Mouse (Mus musculus) midbrain, embryonic 11.5 days (tissue): ENCODE measurements around the gene Lhfpl2. TPM values are rescaled to one million over a fixed set of nuclear protein-coding genes. Genes with fewer than 3 reads are reported as not detected.
A peak's percentile ranks its signal among the peaks of the same experiment; 100 is the strongest.

Experiments used
- ATAC-seq: fragments of 200-750 bp; cut with Nextera tagmentation; 2 replicates; pipeline ENCODE4 v1.8.0; 2017; ENCODE audit warnings: moderate TSS enrichment, moderate library complexity; ENCODE audit not compliant: low FRiP score
- DNase-seq: peaks from one replicate; pipeline ENCODE4 v3.0.0; 2015; ENCODE audit warnings: low spot score; ENCODE audit errors: missing footprints
- H3K27ac ChIP-seq: fragments of 300-500 bp; sonication (generic); 2 replicates; pipeline ENCODE4 v1.5.1; 2014; ENCODE audit warnings: low read depth, low read length
- H3K27me3 ChIP-seq: fragments of 300-500 bp; sonication (generic); 2 replicates; pipeline ENCODE4 v1.6.1; 2014; ENCODE audit warnings: mild to moderate bottlenecking, low read length, moderate library complexity, mixed read lengths; ENCODE audit not compliant: control insufficient read depth, insufficient read depth
- H3K36me3 ChIP-seq: fragments of 300-500 bp; sonication (generic); 2 replicates; pipeline ENCODE4 v1.6.1; 2014; ENCODE audit warnings: mild to moderate bottlenecking, low read length, moderate library complexity, mixed read lengths; ENCODE audit not compliant: control insufficient read depth, insufficient read depth
- H3K4me1 ChIP-seq: fragments of 300-500 bp; sonication (generic); 2 replicates; pipeline ENCODE4 v1.6.1; 2014; ENCODE audit warnings: low read length; ENCODE audit not compliant: control insufficient read depth, insufficient read depth
- H3K4me2 ChIP-seq: fragments of 300-500 bp; sonication (generic); 2 replicates; pipeline ENCODE4 v1.6.1; 2014; ENCODE audit warnings: mild to moderate bottlenecking, moderate library complexity
- H3K4me3 ChIP-seq: fragments of 300-500 bp; sonication (generic); 2 replicates; pipeline ENCODE4 v1.5.1; 2014; ENCODE audit warnings: low read depth, low read length
- H3K9ac ChIP-seq: fragments of 300-500 bp; sonication (generic); 2 replicates; pipeline ENCODE4 v1.6.1; 2014; ENCODE audit warnings: low read length
- H3K9me3 ChIP-seq: fragments of 300-500 bp; sonication (generic); 2 replicates; pipeline ENCODE4 v1.6.1; 2016; ENCODE audit warnings: low read length; ENCODE audit not compliant: control insufficient read depth
- WGBS: fragments of 180-500 bp; shearing (Covaris S2); extraction: QIAGEN DNeasy Blood & Tissue Kit; methylation state at CpG from one replicate; pipeline ENCODE4 v1.1.7; 2014; 5-methylcytosine and 5-hydroxymethylcytosine counted together
- polyA plus RNA-seq: library from polyadenylated mRNA; unstranded; fragments of >200 nt; fragmentation: Nextera tagmentation; extraction: Ambion mirVana; gene quantifications from 2 replicates; pipeline ENCODE4 v1.2.1, GENCODE M21; 2014

Gene Lhfpl2
- polyA plus RNA-seq, 1 experiment from 2014 or later = 17.0 TPM

DNA sequence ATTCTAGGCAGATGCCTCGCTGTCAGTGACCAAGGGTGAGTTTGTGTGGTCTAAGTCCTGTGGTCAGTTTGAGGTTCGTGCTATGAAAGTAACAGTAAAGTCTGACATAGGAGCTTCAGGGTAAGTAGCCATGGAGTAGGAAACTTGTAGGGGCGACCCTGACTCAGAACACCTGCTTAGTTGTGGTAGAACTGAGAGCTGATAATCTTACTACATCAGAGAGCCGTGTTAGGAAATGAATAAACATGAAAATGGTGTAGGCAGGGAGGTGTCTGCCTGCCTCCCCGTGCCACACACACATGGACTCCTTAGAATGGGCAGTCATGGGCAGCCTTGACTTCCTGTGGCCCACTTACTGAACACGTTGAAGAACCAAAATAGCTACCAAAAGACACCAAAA lies 96.1 kb downstream of the Lhfpl2 start:
- no peaks in the 10 kb centered on the region for H3K36me3 ChIP-seq
- no peak for DNase-seq
- ATAC-seq = no peak
- H3K27ac ChIP-seq = no peak overlapping the region
- no peaks in the 10 kb centered on the region for H3K9me3 ChIP-seq
- H3K4me2 ChIP-seq = no peak overlapping the region
- 88% methylated on average over 6 of the region's 6 CpGs for WGBS
- H3K4me3 ChIP-seq = no peak overlapping the region
- H3K4me1 ChIP-seq = peaks cover 7% of the 10 kb centered on the region; the same call in 1 of the 2 replicates
- no peak overlapping the region for H3K9ac ChIP-seq
- no peaks in the 10 kb centered on the region for H3K27me3 ChIP-seq

DNA sequence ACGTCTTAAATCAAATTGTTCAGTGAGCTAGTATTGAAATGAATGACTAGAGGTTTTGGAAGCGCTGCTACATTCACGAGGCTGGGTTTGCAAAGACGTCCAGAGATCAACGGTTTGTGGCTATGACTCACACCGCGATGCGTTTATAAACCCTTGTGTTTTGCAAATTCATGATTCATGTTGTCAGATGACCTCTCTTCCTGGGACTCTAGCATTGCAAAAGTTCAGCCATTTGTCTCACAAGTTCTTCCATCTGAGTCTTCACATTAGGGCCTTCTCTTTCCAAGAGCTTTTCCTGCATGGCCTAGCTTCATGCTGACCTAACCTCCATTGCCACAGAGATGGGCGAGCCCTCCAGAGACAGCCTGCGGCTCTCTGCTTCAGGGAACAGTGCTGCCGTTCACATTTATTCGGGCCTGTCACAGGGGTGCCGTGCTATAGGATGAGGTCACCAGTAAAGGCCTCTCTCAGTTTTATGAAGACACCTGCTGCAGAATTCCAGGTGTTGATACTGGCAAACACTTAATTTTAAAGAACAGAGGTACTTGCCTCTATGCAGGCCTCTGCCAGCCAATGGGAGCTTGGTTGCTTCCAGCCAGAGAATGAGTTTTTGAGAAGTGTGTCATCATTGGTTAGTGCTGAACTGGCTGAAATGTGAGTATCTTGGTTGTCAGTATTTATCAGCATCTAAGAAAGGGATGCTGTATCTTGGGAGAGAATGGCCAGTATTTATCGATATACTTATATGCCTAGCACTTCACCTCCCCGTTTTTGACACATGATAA lies 97.1 kb downstream of the Lhfpl2 start:
- WGBS = 89% methylated on average over 15 of the region's 15 CpGs
- Histone ChIP-seq H3K27ac (no peak overlapping the region), H3K9ac (no peak overlapping the region), H3K27me3 (no peaks in the 10 kb centered on the region), H3K4me2 (no peak overlapping the region), H3K4me1 (peaks cover 9% of the 10 kb centered on the region; the same call in 1 of the 2 replicates), H3K9me3 (no peaks in the 10 kb centered on the region), H3K36me3 (no peaks in the 10 kb centered on the region), H3K4me3 (no peak overlapping the region)
- DNase-seq = no peak
- ATAC-seq = no peak

DNA sequence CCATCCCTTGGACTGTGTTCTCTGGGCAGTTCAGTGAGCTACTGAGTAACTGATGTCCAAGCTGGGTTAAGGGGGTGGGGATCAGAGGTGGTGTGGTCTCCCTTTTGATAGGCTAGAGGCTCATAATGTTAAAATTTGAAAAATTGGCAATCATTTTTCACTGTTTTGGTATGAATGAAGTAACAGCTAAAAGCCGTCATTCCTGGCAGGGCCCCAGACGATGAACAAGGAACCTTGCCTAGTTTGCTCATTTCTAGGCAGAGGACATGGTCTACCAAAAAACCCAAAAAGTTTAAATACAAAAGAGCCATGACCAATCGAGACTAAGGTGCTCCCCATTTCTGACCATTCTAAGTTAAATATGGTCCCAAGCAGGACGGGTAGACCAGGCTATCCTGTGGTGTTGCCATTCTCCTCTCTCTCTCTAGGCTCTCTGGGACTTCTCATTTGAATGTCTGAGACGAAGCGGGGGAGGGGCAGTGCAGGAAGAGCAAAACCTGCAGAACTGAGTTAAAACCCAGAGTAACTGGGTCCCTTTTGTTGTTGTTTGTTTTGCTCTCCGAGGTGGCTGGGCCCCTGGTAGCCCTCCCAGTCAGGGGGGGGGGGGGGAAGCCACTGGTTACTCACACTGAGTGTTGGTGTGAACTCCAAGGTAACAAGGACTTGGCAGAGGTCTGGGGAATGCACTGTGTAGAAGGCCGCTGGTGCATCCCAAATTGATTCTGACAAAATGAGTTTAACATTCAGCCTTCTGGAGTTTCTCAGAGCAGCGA lies 98.2 kb downstream of the Lhfpl2 start:
- Histone ChIP-seq H3K4me3 (no peak overlapping the region), H3K4me1 (peaks cover 9% of the 10 kb centered on the region; the same call in 1 of the 2 replicates), H3K9ac (no peak overlapping the region), H3K27me3 (no peaks in the 10 kb centered on the region), H3K4me2 (no peak overlapping the region), H3K27ac (no peak overlapping the region), H3K36me3 (no peaks in the 10 kb centered on the region), H3K9me3 (no peaks in the 10 kb centered on the region)
- ATAC-seq = no peak
- WGBS = 48% methylated on average over 9 of the region's 9 CpGs
- DNase-seq = no peak

DNA sequence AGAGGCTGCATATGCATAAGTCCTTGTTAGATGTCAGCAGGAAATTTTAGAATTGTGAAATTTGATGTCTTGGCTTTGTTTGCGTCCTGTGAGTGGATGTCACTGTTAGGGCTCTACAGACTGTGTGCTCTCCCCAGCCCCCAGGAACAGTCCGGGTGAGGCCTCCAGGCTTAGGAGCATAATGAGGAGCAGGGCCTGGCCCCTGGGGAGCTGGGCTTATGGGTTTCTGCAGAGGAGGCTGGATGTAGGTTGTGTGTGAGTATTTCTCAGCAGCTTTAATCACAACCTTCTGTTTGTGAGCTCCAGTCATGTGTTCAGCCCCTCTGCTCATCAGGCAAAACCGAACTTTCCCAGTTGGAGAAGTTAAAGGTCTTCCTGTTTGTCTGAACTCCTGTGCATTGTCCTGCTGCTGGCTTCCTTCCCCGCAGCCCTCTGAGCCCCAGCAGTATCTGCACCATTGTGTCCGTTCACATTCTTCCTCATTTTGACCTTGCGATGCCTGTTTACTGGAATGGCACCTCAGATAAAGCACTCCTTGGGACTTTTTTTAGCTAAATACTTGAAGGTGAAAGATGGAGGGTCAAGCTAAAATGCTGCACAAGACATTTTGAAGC lies 101.4 kb downstream of the Lhfpl2 start:
- no peaks in the 10 kb centered on the region for H3K9me3 ChIP-seq
- H3K9ac ChIP-seq = no peak overlapping the region
- peaks cover 6% of the 10 kb centered on the region; the same call in 1 of the 2 replicates for H3K4me1 ChIP-seq
- H3K36me3 ChIP-seq = no peaks in the 10 kb centered on the region
- no peaks in the 10 kb centered on the region for H3K27me3 ChIP-seq
- no peak overlapping the region for H3K4me2 ChIP-seq
- WGBS = 45% methylated on average over 6 of the region's 6 CpGs
- DNase-seq (no peak), ATAC-seq (no peak)
- H3K4me3 ChIP-seq = no peak overlapping the region
- H3K27ac ChIP-seq = no peak overlapping the region

DNA sequence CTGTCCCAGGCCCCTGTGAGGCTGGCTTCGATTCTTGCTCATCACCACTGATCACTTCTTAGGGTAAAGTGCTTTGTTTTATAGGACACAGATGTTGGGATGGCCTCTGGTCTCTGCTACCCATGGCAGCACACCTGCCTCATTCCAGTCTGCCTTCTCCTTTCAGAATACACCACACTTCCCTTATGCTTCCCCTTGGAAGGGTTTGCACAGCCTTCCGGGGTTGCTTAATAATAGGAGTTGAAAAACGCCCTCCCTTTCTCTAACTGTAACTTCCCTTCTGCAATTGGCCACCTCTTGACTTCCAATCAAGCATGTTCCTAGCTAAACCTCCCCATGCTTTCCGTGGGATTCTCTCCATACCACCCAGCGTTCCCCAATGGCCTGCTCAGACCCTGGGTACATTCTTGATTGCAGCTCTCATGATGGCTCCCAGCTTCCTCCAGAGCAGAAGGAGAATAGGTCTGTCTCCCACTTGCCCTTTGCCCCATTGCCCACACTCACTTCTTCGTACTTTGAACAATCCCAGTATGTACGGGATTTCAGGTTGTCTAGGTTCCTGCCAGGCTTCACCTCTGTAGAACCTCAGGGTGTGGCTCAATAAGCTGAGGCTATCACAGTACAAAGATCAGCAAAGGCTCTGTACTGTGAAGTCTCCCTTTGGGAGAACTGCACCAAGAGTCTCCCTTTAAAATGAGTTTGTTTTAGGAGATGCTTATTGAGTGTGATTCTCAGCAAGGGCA lies 102.1 kb downstream of the Lhfpl2 start:
- Histone ChIP-seq H3K9me3 (no peaks in the 10 kb centered on the region), H3K4me3 (no peak overlapping the region), H3K27me3 (no peaks in the 10 kb centered on the region), H3K27ac (no peak overlapping the region), H3K9ac (no peak overlapping the region), H3K4me2 (no peak overlapping the region), H3K36me3 (no peaks in the 10 kb centered on the region), H3K4me1 (peaks cover 6% of the 10 kb centered on the region; the same call in 1 of the 2 replicates)
- no peak for ATAC-seq
- WGBS = 85% methylated on average over 7 of the region's 7 CpGs
- no peak for DNase-seq

DNA sequence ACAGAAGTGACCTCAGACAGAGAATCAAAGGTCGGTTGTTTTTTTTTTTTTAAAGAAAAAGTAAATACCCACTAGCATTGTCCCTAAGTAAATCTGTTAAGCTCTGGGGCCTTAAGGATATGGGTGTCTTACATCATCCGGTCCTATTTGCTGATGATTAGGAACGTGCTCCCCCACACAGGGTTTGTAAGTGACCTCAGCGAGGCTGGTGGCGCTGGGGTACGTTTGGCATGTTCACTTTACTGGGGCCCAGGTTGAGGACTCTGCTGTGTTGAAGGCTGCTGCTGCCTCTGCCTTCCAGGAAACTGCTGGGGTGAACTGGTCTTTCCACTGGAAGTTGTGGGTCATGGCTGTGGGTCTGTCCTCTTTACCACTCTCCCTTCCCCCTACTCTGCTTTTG lies 106.9 kb downstream of the Lhfpl2 start:
- 80% methylated on average over 6 of the region's 6 CpGs for WGBS
- ATAC-seq = no peak

DNA sequence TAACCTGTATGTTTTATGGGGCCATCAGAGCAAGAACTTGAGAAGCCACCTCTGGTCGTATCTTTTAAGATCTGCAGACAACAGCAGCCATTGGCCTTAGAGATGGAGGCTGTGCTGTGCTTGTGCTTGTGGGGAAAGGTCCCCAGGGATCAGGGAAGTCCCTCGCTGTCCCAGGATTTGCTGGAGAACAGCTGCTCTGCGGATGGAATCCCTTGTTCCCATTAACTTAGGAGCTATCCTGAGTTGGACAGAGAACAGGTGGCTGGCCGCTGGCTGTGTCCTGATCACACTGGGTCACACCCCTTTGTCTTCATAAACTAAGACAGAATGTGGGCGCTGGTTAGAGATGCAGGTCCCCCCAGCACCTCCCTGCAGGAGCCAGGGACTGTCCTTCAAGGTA lies 110.7 kb downstream of the Lhfpl2 start:
- DNase-seq (no peak), ATAC-seq (no peak)
- Histone ChIP-seq H3K27ac (no peak overlapping the region), H3K4me2 (no peak overlapping the region), H3K4me3 (no peak overlapping the region), H3K4me1 (0 out of 2 replicates have a peak, but pooled peaks cover 2% of the 10 kb centered on the region), H3K36me3 (no peaks in the 10 kb centered on the region), H3K9me3 (no peaks in the 10 kb centered on the region), H3K9ac (no peak overlapping the region), H3K27me3 (peaks cover 4% of the 10 kb centered on the region)
- WGBS = 81% methylated on average over 5 of the region's 5 CpGs

More for the DNA sequence above, 106.9 kb downstream of the Lhfpl2 start:
- Histone ChIP-seq H3K4me2 (no peak overlapping the region), H3K27ac (no peak overlapping the region), H3K9me3 (no peaks in the 10 kb centered on the region), H3K9ac (no peak overlapping the region), H3K27me3 (no peaks in the 10 kb centered on the region; the same call in 1 of the 2 replicates), H3K4me3 (no peak overlapping the region), H3K36me3 (no peaks in the 10 kb centered on the region), H3K4me1 (no peaks in the 10 kb centered on the region)
- DNase-seq = no peak

DNA sequence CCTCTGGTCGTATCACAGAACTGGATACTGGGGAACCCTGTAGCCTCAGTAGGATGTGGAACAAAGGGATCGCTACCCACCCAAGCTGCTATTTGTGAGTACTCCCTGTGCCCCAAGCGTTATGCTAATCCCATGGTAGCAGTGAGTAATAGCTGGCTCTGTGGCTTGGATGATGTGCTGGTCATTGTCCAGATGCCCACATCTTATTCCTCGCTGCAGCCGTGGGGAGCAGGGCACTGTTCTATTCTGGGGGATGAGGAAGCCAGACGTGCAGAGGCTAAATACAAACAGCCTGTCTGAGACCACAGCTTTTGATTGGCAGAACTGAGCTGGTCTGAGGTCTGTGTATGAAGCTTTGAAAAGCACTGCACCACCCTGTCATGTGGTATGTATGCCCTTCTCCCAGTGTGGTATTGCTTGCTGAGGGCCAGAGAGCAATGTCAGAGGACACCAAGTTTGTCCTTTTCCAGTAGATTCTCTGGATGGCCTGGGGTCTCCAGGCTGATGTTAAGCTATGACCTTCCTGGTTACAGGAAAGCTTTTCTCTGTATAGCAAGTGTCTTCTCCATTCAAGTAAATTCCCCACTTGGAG lies 111.8 kb downstream of the Lhfpl2 start:
- ATAC-seq (no peak), DNase-seq (peak; percentile 79)
- Histone ChIP-seq H3K36me3 (no peaks in the 10 kb centered on the region), H3K9ac (no peak overlapping the region), H3K9me3 (no peaks in the 10 kb centered on the region), H3K4me2 (no peak overlapping the region), H3K4me3 (no peak overlapping the region), H3K4me1 (peaks cover 4% of the 10 kb centered on the region; the same call in 1 of the 2 replicates), H3K27ac (no peak overlapping the region), H3K27me3 (peaks cover 4% of the 10 kb centered on the region)
- 56% methylated on average over 6 of the region's 6 CpGs for WGBS
